Mouse (Mus musculus) heart, embryonic 16.5 days (tissue): ENCODE data around the gene Hmga1b. TPM values are rescaled to one million over a fixed set of nuclear protein-coding genes. Genes with fewer than 3 reads are reported as not detected.

Source experiments
- ATAC-seq: fragments of 200-750 bp; cut with Nextera tagmentation; replicated peaks from 2 replicates; pipeline ENCODE4 v1.8.0; 2017; ENCODE audit warnings: moderate number of reproducible peaks; ENCODE audit not compliant: insufficient read depth, low FRiP score; ENCODE audit errors: extremely low read depth
- H3K27ac ChIP-seq: fragments of 300-500 bp; sonication (generic); 2 replicates; pipeline ENCODE4 v1.5.1; 2014; ENCODE audit warnings: mild to moderate bottlenecking, low read length, control low read depth, moderate library complexity
- H3K27me3 ChIP-seq: fragments of 300-500 bp; sonication (generic); 2 replicates; pipeline ENCODE4 v1.6.1; 2014; ENCODE audit warnings: low read length, mixed read lengths; ENCODE audit not compliant: control insufficient read depth, insufficient read depth
- H3K36me3 ChIP-seq: fragments of 300-500 bp; sonication (generic); 2 replicates; pipeline ENCODE4 v1.6.1; 2014; ENCODE audit not compliant: control insufficient read depth, insufficient read depth
- H3K4me1 ChIP-seq: fragments of 300-500 bp; sonication (generic); 2 replicates; pipeline ENCODE4 v1.6.1; 2014; ENCODE audit warnings: low read length, mixed read lengths; ENCODE audit not compliant: control insufficient read depth, insufficient read depth
- H3K4me2 ChIP-seq: fragments of 300-500 bp; sonication (generic); 2 replicates; pipeline ENCODE4 v1.6.1; 2014; ENCODE audit warnings: low read depth, mild to moderate bottlenecking, control low read depth, low read length
- H3K4me3 ChIP-seq: fragments of 300-500 bp; sonication (generic); 2 replicates; pipeline ENCODE4 v1.5.1; 2014; ENCODE audit warnings: mild to moderate bottlenecking, control low read depth, low read length
- H3K9ac ChIP-seq: fragments of 300-500 bp; sonication (generic); 2 replicates; pipeline ENCODE4 v1.6.1; 2014; ENCODE audit warnings: low read length, control low read depth
- H3K9me3 ChIP-seq: fragments of 300-500 bp; sonication (generic); replicated peaks from 2 replicates; pipeline ENCODE4 v1.6.1; 2016; ENCODE audit warnings: low read length; ENCODE audit not compliant: control insufficient read depth
- WGBS: fragments of 180-500 bp; shearing (Covaris S2); extraction: QIAGEN DNeasy Blood & Tissue Kit; methylation state at CpG from one replicate; pipeline ENCODE4 v1.1.7; 2014; 5-methylcytosine and 5-hydroxymethylcytosine counted together
- polyA plus RNA-seq: library from polyadenylated mRNA; unstranded; fragments of >200 nt; fragmentation: Nextera tagmentation; extraction: Ambion mirVana; gene quantifications from 2 replicates; pipeline ENCODE4 v1.2.1, GENCODE M21; 2015

The Hmga1b gene
- polyA plus RNA-seq, 1 experiment from 2014 or later = 6.9 TPM

- Histone ChIP-seq H3K4me3 (no peak overlapping the region), H3K36me3 (peaks cover 32% of the 10 kb centered on the region), H3K4me1 (peaks cover 8% of the 10 kb centered on the region), H3K4me2 (no peak overlapping the region), H3K9me3 (no peaks in the 10 kb centered on the region), H3K27ac (no peak overlapping the region), H3K27me3 (no peaks in the 10 kb centered on the region), H3K9ac (no peak overlapping the region)
- no peak for ATAC-seq
- 79% methylated on average over 7 of the region's 7 CpGs for WGBS
These were observed 41.7 kb downstream of the Hmga1b start for GRCm38 (mm10) chr11:120804274-120804673.

- H3K9me3 ChIP-seq = no peaks in the 10 kb centered on the region
- 61% methylated on average over 4 of the region's 4 CpGs for WGBS
- H3K9ac ChIP-seq = no peak overlapping the region
- ATAC-seq = no peak
- peaks cover 7% of the 10 kb centered on the region for H3K4me1 ChIP-seq
- no peak overlapping the region for H3K4me3 ChIP-seq
- no peaks in the 10 kb centered on the region for H3K27me3 ChIP-seq
- H3K36me3 ChIP-seq = peaks cover 37% of the 10 kb centered on the region
- no peak overlapping the region for H3K4me2 ChIP-seq
- no peak overlapping the region for H3K27ac ChIP-seq
These were observed 42.2 kb downstream of the Hmga1b start for GRCm38 (mm10) chr11:120804769-120805168.

GRCm38 (mm10) chr11:120805375-120806298 is 43.0 kb downstream of the Hmga1b start:
- H3K27me3 ChIP-seq = no peaks in the 10 kb centered on the region
- peaks cover 45% of the 10 kb centered on the region for H3K36me3 ChIP-seq
- no peak overlapping the region for H3K4me3 ChIP-seq

GRCm38 (mm10) chr11:120808010-120808409 is 45.4 kb downstream of the Hmga1b start:
- H3K4me1 ChIP-seq = no peaks in the 10 kb centered on the region
- H3K36me3 ChIP-seq = peaks cover 66% of the 10 kb centered on the region
- H3K4me2 ChIP-seq = no peak overlapping the region
- WGBS = 82% methylated on average over 12 of the region's 12 CpGs
- no peak overlapping the region for H3K4me3 ChIP-seq
- ATAC-seq = no peak
- no peaks in the 10 kb centered on the region for H3K27me3 ChIP-seq
- no peak overlapping the region for H3K9ac ChIP-seq
- H3K27ac ChIP-seq = no peak overlapping the region
- no peaks in the 10 kb centered on the region for H3K9me3 ChIP-seq

More at GRCm38 (mm10) chr11:120805375-120806298, 43.0 kb downstream of the Hmga1b start:
- ATAC-seq = no peak
- H3K4me1 ChIP-seq = no peaks in the 10 kb centered on the region; the same call in 1 of the 2 replicates
- H3K9me3 ChIP-seq = no peaks in the 10 kb centered on the region
- WGBS = 88% methylated on average over 7 of the region's 7 CpGs
- H3K27ac ChIP-seq = no peak overlapping the region
- no peak overlapping the region for H3K4me2 ChIP-seq
- H3K9ac ChIP-seq = no peak overlapping the region

GRCm38 (mm10) chr11:120812068-120812467 is 49.5 kb downstream of the Hmga1b start:
- peaks cover 95% of the 10 kb centered on the region for H3K36me3 ChIP-seq
- H3K27ac ChIP-seq = no peak overlapping the region
- H3K4me1 ChIP-seq = no peaks in the 10 kb centered on the region
- 93% methylated on average over 16 of the region's 16 CpGs for WGBS
- no peak overlapping the region for H3K4me3 ChIP-seq
- no peaks in the 10 kb centered on the region for H3K27me3 ChIP-seq
- H3K9me3 ChIP-seq = no peaks in the 10 kb centered on the region
- no peak overlapping the region for H3K4me2 ChIP-seq
- H3K9ac ChIP-seq = no peak overlapping the region
- ATAC-seq = no peak

Other genes with a start within 250 kb of the Hmga1b start
- gene Gcgr, start 232.1 kb upstream of the Hmga1b start, polyA plus RNA-seq = 1.4 and 2.7 TPM in 2 replicates
- 134 and 139 TPM in 2 replicates for gene Mcrip1, start 213.1 kb upstream of the Hmga1b start, polyA plus RNA-seq
- 3.3 and 8.5 TPM in 2 replicates for gene Ppp1r27, start 211.7 kb upstream of the Hmga1b start, polyA plus RNA-seq
- 435 and 437 TPM in 2 replicates for gene P4hb, start 189.5 kb upstream of the Hmga1b start, polyA plus RNA-seq
- gene Arhgdia, start 181.2 kb upstream of the Hmga1b start, polyA plus RNA-seq = 435 and 439 TPM in 2 replicates
- 223 and 229 TPM in 2 replicates for gene Alyref, start 164.4 kb upstream of the Hmga1b start, polyA plus RNA-seq
- gene Anapc11, start 164.4 kb upstream of the Hmga1b start, polyA plus RNA-seq = 179 and 193 TPM in 2 replicates
- 13.6 and 15.5 TPM in 2 replicates for gene Npb, start 154.3 kb upstream of the Hmga1b start, polyA plus RNA-seq
- gene Pcyt2, start 144.9 kb upstream of the Hmga1b start, polyA plus RNA-seq = 109 and 117 TPM in 2 replicates
- 21.1 and 28.1 TPM in 2 replicates for gene Sirt7, start 137.6 kb upstream of the Hmga1b start, polyA plus RNA-seq
- gene Mafg, start 129.2 kb upstream of the Hmga1b start, polyA plus RNA-seq = 14.7 and 19.1 TPM in 2 replicates
- 15.2 and 18.5 TPM in 2 replicates for gene Pycr1, start 119.0 kb upstream of the Hmga1b start, polyA plus RNA-seq
- gene Myadml2, start 114.6 kb upstream of the Hmga1b start, polyA plus RNA-seq = 17.0 and 19.5 TPM in 2 replicates
- 0.20 and 1.00 TPM in 2 replicates for gene Notum, start 101.6 kb upstream of the Hmga1b start, polyA plus RNA-seq
- 105 and 109 TPM in 2 replicates for gene Aspscr1, start 89.8 kb upstream of the Hmga1b start, polyA plus RNA-seq
- gene Cenpx, start 49.1 kb upstream of the Hmga1b start, polyA plus RNA-seq = 107 and 112 TPM in 2 replicates
- gene Lrrc45, start 48.9 kb upstream of the Hmga1b start, polyA plus RNA-seq = 34.1 and 34.8 TPM in 2 replicates
- gene Rac3, start 41.3 kb upstream of the Hmga1b start, polyA plus RNA-seq = 8.7 and 10.6 TPM in 2 replicates
- gene Dcxr, start 35.5 kb upstream of the Hmga1b start, polyA plus RNA-seq = 15.3 and 17.1 TPM in 2 replicates
- gene Cbr2, start 30.7 kb upstream of the Hmga1b start, polyA plus RNA-seq = 54.8 and 59.4 TPM in 2 replicates
- gene Rfng, start 21.4 kb downstream of the Hmga1b start, polyA plus RNA-seq = 27.8 and 28.4 TPM in 2 replicates
- 124 and 135 TPM in 2 replicates for gene Gps1, start 21.5 kb downstream of the Hmga1b start, polyA plus RNA-seq
- 44.7 and 49.7 TPM in 2 replicates for gene Dus1l, start 33.6 kb downstream of the Hmga1b start, polyA plus RNA-seq
- gene Fasn, start 61.8 kb downstream of the Hmga1b start, polyA plus RNA-seq = 24.9 and 28.7 TPM in 2 replicates
- 4.0 and 4.5 TPM in 2 replicates for gene Ccdc57, start 170.1 kb downstream of the Hmga1b start, polyA plus RNA-seq
- 164 and 206 TPM in 2 replicates for gene Slc16a3, start 185.7 kb downstream of the Hmga1b start, polyA plus RNA-seq
- 68.8 and 76.1 TPM in 2 replicates for gene Csnk1d, start 228.5 kb downstream of the Hmga1b start, polyA plus RNA-seq